In the genomic region with DNA sequence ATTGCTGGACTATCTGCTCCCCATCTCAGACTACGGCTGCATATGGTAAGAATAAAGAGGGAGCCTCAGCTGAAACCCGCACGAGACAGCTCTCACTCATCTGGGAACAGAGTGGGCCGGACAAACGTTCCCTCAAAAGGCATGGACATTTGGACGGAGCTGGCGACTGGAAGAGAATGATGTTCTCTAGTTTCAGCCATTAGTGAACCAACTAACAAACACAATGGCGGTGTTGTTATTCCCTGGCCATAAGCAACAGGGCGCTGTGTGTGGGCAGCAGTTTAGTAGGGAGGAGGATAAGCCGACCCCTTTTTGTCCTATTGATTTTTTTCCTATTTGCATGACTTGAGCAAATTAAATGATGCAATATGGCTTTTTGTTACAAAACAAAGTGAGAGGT, we compare ENCODE assay signal across 11 mouse cellular contexts. TPM values are rescaled to one million over a fixed set of nuclear protein-coding genes. Genes with fewer than 3 reads are reported as not detected.
DNase-seq lines count a peak whose midpoint lies in the region; ATAC-seq lines count a peak whose summit lies in the region.
"Had no signal": no experiment of that assay in that cellular context is flagged by ENCODE, and none has a peak within 500 bp of the region (broad histone marks: within the 10 kb centered on the region; RNA-seq: fewer than 3 reads in every experiment).

No protein-coding gene starts in this region.

- intact Hi-C loops in heart, postnatal 10 days (cut with DNase I): no loop called here

- 9% methylated on average over 10 of the region's 10 CpGs for WGBS in kidney, embryonic 16.5 days
- WGBS in embryonic facial prominence, embryonic 10.5 days: 1% methylated on average over 10 of the region's 10 CpGs
- 15% methylated on average over 10 of the region's 10 CpGs for WGBS in intestine, embryonic 14.5 days
- 0% methylated on average over 10 of the region's 10 CpGs for WGBS in neural tube, embryonic 12.5 days

- peak overlapping the region; percentile 26; the same call in 1 of the 2 replicates for H3K4me2 ChIP-seq in kidney, embryonic 16.5 days (replicated peaks; ENCODE audit: low read depth, low read length)
- peak overlapping the region; percentile 84 for H3K4me2 ChIP-seq in intestine, embryonic 14.5 days (ENCODE audit: low read length)
- H3K4me2 ChIP-seq in neural tube, embryonic 12.5 days (replicated peaks): peak overlapping the region; percentile 89

- H3K27ac ChIP-seq in kidney, embryonic 16.5 days (ENCODE audit: low read length): no peak overlapping the region
- no peak overlapping the region for H3K27ac ChIP-seq in embryonic facial prominence, embryonic 10.5 days (replicated peaks)
- H3K27ac ChIP-seq in intestine, embryonic 14.5 days (ENCODE audit: low read depth): peak overlapping the region; percentile 65; the same call in 1 of the 2 replicates
- H3K27ac ChIP-seq in neural tube, embryonic 12.5 days: no peak overlapping the region

- H3K9me3 ChIP-seq in kidney, embryonic 16.5 days (ENCODE audit: low read length): no peaks in the 10 kb centered on the region
- no peaks in the 10 kb centered on the region for H3K9me3 ChIP-seq in embryonic facial prominence, embryonic 10.5 days
- H3K9me3 ChIP-seq in intestine, embryonic 14.5 days (ENCODE audit: control insufficient read depth, low read length): no peaks in the 10 kb centered on the region
- H3K9me3 ChIP-seq in neural tube, embryonic 12.5 days: no peaks in the 10 kb centered on the region

- peaks cover 31% of the 10 kb centered on the region for H3K27me3 ChIP-seq in kidney, embryonic 16.5 days (ENCODE audit: insufficient read depth, low read length)
- H3K27me3 ChIP-seq in embryonic facial prominence, embryonic 10.5 days (replicated peaks; ENCODE audit: low read depth, poor library complexity, severe bottlenecking): peaks cover 86% of the 10 kb centered on the region
- H3K27me3 ChIP-seq in intestine, embryonic 14.5 days (replicated peaks; ENCODE audit: control insufficient read depth, insufficient read depth, low read length): peaks cover 11% of the 10 kb centered on the region; the same call in 1 of the 2 replicates
- peaks cover 32% of the 10 kb centered on the region for H3K27me3 ChIP-seq in neural tube, embryonic 12.5 days (replicated peaks)

- H3K4me3 ChIP-seq in kidney, embryonic 16.5 days (ENCODE audit: low read length): peak overlapping the region; percentile 10; the same call in 1 of the 2 replicates
- peak overlapping the region; percentile 69 for H3K4me3 ChIP-seq in embryonic facial prominence, embryonic 10.5 days
- peak overlapping the region; percentile 57 for H3K4me3 ChIP-seq in intestine, embryonic 14.5 days (ENCODE audit: low read depth, low read length)
- peak overlapping the region; percentile 22 for H3K4me3 ChIP-seq in neural tube, embryonic 12.5 days

- no peaks in the 10 kb centered on the region for H3K36me3 ChIP-seq in kidney, embryonic 16.5 days (ENCODE audit: insufficient read depth, low read length)
- H3K36me3 ChIP-seq in embryonic facial prominence, embryonic 10.5 days (replicated peaks): no peaks in the 10 kb centered on the region
- H3K36me3 ChIP-seq in intestine, embryonic 14.5 days (ENCODE audit: control insufficient read depth, insufficient read depth, low read length): peaks cover 4% of the 10 kb centered on the region; the same call in 1 of the 2 replicates
- no peaks in the 10 kb centered on the region for H3K36me3 ChIP-seq in neural tube, embryonic 12.5 days

- peaks cover 10% of the 10 kb centered on the region; the same call in 1 of the 2 replicates for H3K4me1 ChIP-seq in kidney, embryonic 16.5 days (ENCODE audit: insufficient read depth, low read length)
- H3K4me1 ChIP-seq in embryonic facial prominence, embryonic 10.5 days: peaks cover 57% of the 10 kb centered on the region
- H3K4me1 ChIP-seq in intestine, embryonic 14.5 days (replicated peaks; ENCODE audit: control insufficient read depth, insufficient read depth, low read length): peaks cover 12% of the 10 kb centered on the region; the same call in 1 of the 2 replicates
- peaks cover 29% of the 10 kb centered on the region for H3K4me1 ChIP-seq in neural tube, embryonic 12.5 days

- ATAC-seq in kidney, embryonic 16.5 days (ENCODE audit: low FRiP score, low TSS enrichment): no peak
- no peak for ATAC-seq in intestine, embryonic 14.5 days (replicated peaks; ENCODE audit: low FRiP score, low TSS enrichment, low read depth)
- peak; percentile 68 for ATAC-seq in neural tube, embryonic 12.5 days (ENCODE audit: low FRiP score, low read depth)
- ATAC-seq in monocyte, adult 5-6 weeks (replicated peaks; ENCODE audit: insufficient number of reproducible peaks, low FRiP score, low TSS enrichment, poor library complexity, severe bottlenecking): no peak

- no peak for DNase-seq in kidney, postnatal 36 days
- peak; percentile 39 for DNase-seq in embryonic facial prominence, embryonic 10.5 days (ENCODE audit: low spot score)
- no peak for DNase-seq in intestine, embryonic 14.5 days (ENCODE audit: low spot score)
- no peak for DNase-seq in urinary bladder, postnatal 14 days (ENCODE audit: low spot score)
- no peak for DNase-seq in heart, postnatal 10 days
- DNase-seq: heart, adult 18-20 months; right cerebral cortex, adult 18-20 months had no signal

- no peak overlapping the region for H3K9ac ChIP-seq in kidney, embryonic 16.5 days (replicated peaks; ENCODE audit: low read length)
- peak overlapping the region; percentile 29 for H3K9ac ChIP-seq in intestine, embryonic 14.5 days (ENCODE audit: low read length)
- no peak overlapping the region for H3K9ac ChIP-seq in neural tube, embryonic 12.5 days

RNA-seq across cellular contexts. Expression of a gene that starts 2.0 kb away (rescaled TPM):
- 3.4 TPM in 2 replicates for polyA plus RNA-seq in kidney, embryonic 16.5 days (2015; fragmentation: Nextera tagmentation; extraction: Ambion mirVana)
- polyA plus RNA-seq in embryonic facial prominence, embryonic 10.5 days (2016; fragmentation: Nextera tagmentation; extraction: Ambion mirVana): 3.6 and 4.7 TPM in 2 replicates
- polyA plus RNA-seq in intestine, embryonic 14.5 days (2014; fragmentation: Nextera tagmentation; extraction: Ambion mirVana): 20.2 and 22.1 TPM in 2 replicates
- 2.3 and 2.8 TPM in 2 replicates for polyA plus RNA-seq in neural tube, embryonic 12.5 days (2016; fragmentation: Nextera tagmentation; extraction: Ambion mirVana)
- total RNA-seq in monocyte, adult 5-6 weeks (2017): not detected in 3 replicates
- total RNA-seq in heart, postnatal 10 days (2021): under 1 TPM; 0.25 to 0.31 TPM
- total RNA-seq: CH12.LX; heart, adult 18-20 months had no signal

Comparison
In these comparisons a context has a peak if more than half of its experiments do, and no peak if none do; other contexts are left out.
1. H3K4me2 ChIP-seq: peak in every context shown above with its lines; median percentile 89 in neural tube, embryonic 12.5 days; 84 in intestine, embryonic 14.5 days; 26 in kidney, embryonic 16.5 days.
2. H3K4me3 ChIP-seq: peak in every context shown above with its lines; median percentile 69 in embryonic facial prominence, embryonic 10.5 days; 57 in intestine, embryonic 14.5 days; 22 in neural tube, embryonic 12.5 days; 10 in kidney, embryonic 16.5 days.